Mouse (Mus musculus): ENCODE data around the gene Chd4.
A peak's percentile ranks its signal among the peaks of the same experiment; 100 is the strongest.

GRCm38 (mm10) chr6:125148926-125149568, 53.3 kb downstream of the Chd4 start:
- TF ChIP-seq POLR2A (IDR thresholded peaks at IDR 0.05; ENCODE audit: insufficient read length, low read depth) (peak; percentile 60), E2F4 (IDR thresholded peaks at IDR 0.05; ENCODE audit: insufficient read depth) (no peak), USF1 (IDR thresholded peaks at IDR 0.05; ENCODE audit: low read depth) (no peak), MAX (IDR thresholded peaks at IDR 0.05; ENCODE audit: low read depth) (no peak), TCF12 (IDR thresholded peaks at IDR 0.05; ENCODE audit: insufficient read depth, poor library complexity, severe bottlenecking) (peak; percentile 95), POLR2AphosphoS2 (IDR thresholded peaks at IDR 0.05; ENCODE audit: insufficient read length, low read depth) (peak; percentile 61), CEBPB (IDR thresholded peaks at IDR 0.05; ENCODE audit: insufficient read depth, poor library complexity, severe bottlenecking) (no peak)
